15 mouse cellular contexts compared by ENCODE assay signal in genomic region chr6:137936268-137936667, GRCm38 (mm10).
"Had no signal": no experiment of that assay in that cellular context is flagged by ENCODE, and none has a peak within 500 bp of the region (broad histone marks: within the 10 kb centered on the region; RNA-seq: fewer than 3 reads in every experiment).

No protein-coding gene starts in this region.

- H3K9me3 ChIP-seq: kidney, embryonic 15.5 days; limb, embryonic 15.5 days; liver, embryonic 12.5 days; midbrain, embryonic 13.5 days; neural tube, embryonic 15.5 days had no signal

- H3K36me3 ChIP-seq: kidney, embryonic 15.5 days; limb, embryonic 15.5 days; liver, embryonic 12.5 days; midbrain, embryonic 13.5 days; neural tube, embryonic 15.5 days had no signal

- H3K27ac ChIP-seq: kidney, embryonic 15.5 days; limb, embryonic 15.5 days; liver, embryonic 12.5 days; midbrain, embryonic 13.5 days; neural tube, embryonic 15.5 days had no signal

- ATAC-seq: intestine, embryonic 16.5 days; liver, embryonic 12.5 days; midbrain, embryonic 13.5 days had no signal

- DNase-seq: kidney, adult 2 months; kidney, postnatal 14 days; layer of hippocampus, adult 9-11 months; layer of hippocampus, postnatal 36 days; right cerebral cortex, adult 18-20 months; right cerebral cortex, postnatal 25 days; thymus, adult 2 months; thymus, postnatal 25 days had no signal

- H3K4me1 ChIP-seq: limb, embryonic 15.5 days; liver, embryonic 12.5 days had no signal

- H3K4me3 ChIP-seq: kidney, embryonic 15.5 days; limb, embryonic 15.5 days; liver, embryonic 12.5 days; midbrain, embryonic 13.5 days; myocyte; neural tube, embryonic 15.5 days had no signal

- H3K4me2 ChIP-seq: limb, embryonic 15.5 days; liver, embryonic 12.5 days; midbrain, embryonic 13.5 days; neural tube, embryonic 15.5 days had no signal

- H3K27me3 ChIP-seq: kidney, embryonic 15.5 days; limb, embryonic 15.5 days; liver, embryonic 12.5 days; midbrain, embryonic 13.5 days; neural tube, embryonic 15.5 days had no signal

- H3K9ac ChIP-seq: kidney, embryonic 15.5 days; limb, embryonic 15.5 days; liver, embryonic 12.5 days; midbrain, embryonic 13.5 days; neural tube, embryonic 15.5 days had no signal
